Mouse (Mus musculus) cortical plate, adult 2 months (tissue): ENCODE results near the gene Dbnl. TPM values are rescaled to one million over a fixed set of nuclear protein-coding genes. Genes with fewer than 3 reads are reported as not detected.

Experiments used
- H3K27ac ChIP-seq: fragments of 200-500 bp; 2 replicates; pipeline ENCODE4 v1.5.1; 2012; ENCODE audit warnings: low read length, control low read depth, inconsistent platforms; ENCODE audit not compliant: insufficient read depth
- H3K4me1 ChIP-seq: fragments of 200-500 bp; 2 replicates; pipeline ENCODE4 v1.6.1; 2011; ENCODE audit warnings: low read length; ENCODE audit not compliant: control insufficient read depth, insufficient read depth
- H3K4me3 ChIP-seq: fragments of 200-500 bp; 2 replicates; pipeline ENCODE4 v1.5.1; 2011; ENCODE audit warnings: mild to moderate bottlenecking, low read length, control low read depth; ENCODE audit not compliant: insufficient read depth
- CTCF ChIP-seq: fragments of 200-500 bp; IDR thresholded peaks from 2 replicates; pipeline ENCODE4 v1.5.1; 2011; ENCODE audit warnings: mild to moderate bottlenecking, control low read depth, low read length; ENCODE audit not compliant: insufficient read depth; ENCODE audit errors: extremely low read depth
- POLR2A ChIP-seq: fragments of 200-500 bp; IDR thresholded peaks from 2 replicates; pipeline ENCODE4 v1.6.1; 2011; ENCODE audit warnings: mild to moderate bottlenecking, low read length, control low read depth; ENCODE audit not compliant: insufficient read depth; ENCODE audit errors: extremely low read depth
- polyA plus RNA-seq: library from polyadenylated mRNA; depleted of rRNA; stranded (reverse); fragments of >200 nt; gene quantifications from 2 replicates; pipeline ENCODE4 v1.2.3, GENCODE M21; 2012

The Dbnl gene
- polyA plus RNA-seq, 1 experiment, result 78.1 TPM

- no peak overlapping the region for H3K27ac ChIP-seq
- H3K4me1 ChIP-seq, result no peaks in the 10 kb centered on the region
- TF ChIP-seq CTCF, result no peak
- TF ChIP-seq POLR2A, result no peak
- no peak overlapping the region for H3K4me3 ChIP-seq
Observed at GRCm38 (mm10) chr11:5834506-5834905, 46.2 kb downstream of the Dbnl start.

DNA sequence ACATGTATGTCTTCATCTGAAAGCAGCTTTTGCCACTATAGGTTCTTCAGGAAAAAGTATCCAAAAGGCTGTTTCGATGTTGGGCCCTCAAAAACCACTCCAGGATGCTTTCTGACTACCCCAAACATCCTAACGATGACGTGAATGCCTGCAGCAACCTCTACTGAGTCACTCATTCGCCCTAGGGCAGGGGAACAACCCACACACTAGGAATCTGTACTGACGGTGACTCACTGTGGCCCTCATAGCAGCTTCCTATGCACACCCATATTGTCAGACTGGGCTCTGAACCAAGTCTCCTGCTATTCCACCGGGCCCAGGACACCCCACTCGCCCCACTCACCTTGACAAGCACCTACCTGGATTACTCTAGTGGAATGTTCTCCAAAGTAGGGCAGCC lies 46.8 kb downstream of the Dbnl start:
- Histone ChIP-seq H3K4me1 (no peaks in the 10 kb centered on the region), H3K27ac (no peak overlapping the region), H3K4me3 (no peak overlapping the region)
- TF ChIP-seq POLR2A (no peak), CTCF (no peak)

GRCm38 (mm10) chr11:5836126-5836525 lies 47.8 kb downstream of the Dbnl start:
- TF ChIP-seq CTCF (peak; percentile 39), POLR2A (no peak)
- H3K4me1 ChIP-seq, result no peaks in the 10 kb centered on the region
- H3K4me3 ChIP-seq, result no peak overlapping the region
- no peak overlapping the region for H3K27ac ChIP-seq

DNA sequence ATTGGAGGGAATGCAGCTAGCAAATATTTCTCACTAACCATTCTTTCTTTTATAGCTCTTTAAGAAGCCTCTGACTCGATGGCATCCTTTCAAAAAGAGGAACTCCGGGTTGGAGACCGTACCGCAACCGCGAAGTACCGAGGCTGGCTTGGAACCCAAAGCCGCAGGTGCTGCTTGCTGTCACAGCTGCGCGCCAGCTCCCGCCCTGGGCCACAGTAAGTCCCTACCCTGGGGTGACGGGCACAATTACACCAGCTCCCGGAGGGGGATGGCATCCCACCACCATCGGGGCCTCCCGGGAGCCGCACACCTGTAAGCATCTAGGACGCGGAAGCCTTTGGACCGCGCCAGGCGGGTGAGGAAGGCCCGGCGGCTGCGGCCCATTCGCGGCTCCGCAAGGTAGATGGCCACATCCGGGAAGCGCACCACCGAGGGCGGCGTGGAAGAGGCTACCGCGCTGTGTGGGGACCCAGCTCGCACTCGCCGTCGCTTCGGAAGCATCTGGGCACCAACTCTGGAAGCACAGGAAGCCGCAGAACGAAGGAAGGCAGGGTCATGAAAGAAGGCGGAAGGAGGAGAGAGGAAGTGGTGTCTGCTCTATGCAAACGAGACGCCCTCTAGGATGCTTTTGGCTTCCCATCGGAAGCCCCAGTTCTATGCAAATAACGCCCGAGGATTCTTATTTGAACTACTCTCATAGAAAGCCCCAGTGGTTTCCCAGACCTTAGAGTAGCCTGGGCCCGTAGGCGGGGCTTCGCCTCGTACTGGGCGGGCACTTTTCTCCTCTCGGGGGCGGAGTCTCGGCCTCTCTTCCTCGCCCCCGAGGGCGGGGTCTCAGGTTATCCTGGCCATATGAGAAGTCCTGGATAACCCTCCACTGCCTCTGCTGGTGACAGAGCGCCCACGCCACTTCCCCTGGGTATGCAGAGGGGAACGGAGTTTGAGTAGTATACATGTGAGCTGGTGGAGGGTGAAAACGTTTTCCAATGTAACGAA lies 49.3 kb downstream of the Dbnl start, which contains the start of gene Polm:
Polm (minus strand) TSS at position 766 of the 996 bp plus-strand sequence.
- peak; percentile 38; the same call in 1 of the 2 replicates for TF ChIP-seq CTCF
- TF ChIP-seq POLR2A, result peak; percentile 41; the same call in 1 of the 2 replicates
- H3K27ac ChIP-seq, result 0 out of 2 replicates have a peak within 1 kb of the TSS, but pooled peaks have one; percentile 35
- peak within 1 kb of the TSS; percentile 76 for H3K4me3 ChIP-seq
- H3K4me1 ChIP-seq, result no peaks in the 10 kb centered on the region

DNA sequence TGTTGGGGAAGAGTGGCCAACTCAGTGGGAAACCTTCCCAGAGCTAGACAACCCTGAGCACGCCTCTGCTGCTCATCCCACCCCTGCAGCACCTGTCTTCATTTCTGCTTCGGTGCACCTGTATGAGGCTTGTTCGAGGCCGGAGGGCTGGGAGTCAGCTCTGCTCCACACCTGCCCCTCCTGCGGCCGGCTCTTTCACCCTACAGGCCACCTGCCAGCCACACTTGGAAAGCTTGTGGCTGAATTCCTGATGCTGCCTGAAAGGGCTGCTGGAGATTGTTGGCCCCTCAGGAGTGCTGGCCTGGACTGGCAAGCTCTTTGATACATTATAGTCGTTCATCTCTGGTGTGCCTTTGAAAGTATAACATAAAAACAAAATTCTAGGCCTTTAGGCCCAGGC lies 52.1 kb downstream of the Dbnl start:
- no peak for TF ChIP-seq POLR2A
- no peak for TF ChIP-seq CTCF
- Histone ChIP-seq H3K4me1 (no peaks in the 10 kb centered on the region), H3K27ac (no peak overlapping the region), H3K4me3 (no peak overlapping the region)

- Histone ChIP-seq H3K4me3 (no peak overlapping the region), H3K4me1 (no peaks in the 10 kb centered on the region), H3K27ac (no peak overlapping the region)
- TF ChIP-seq CTCF, result no peak
- no peak for TF ChIP-seq POLR2A
Observed at GRCm38 (mm10) chr11:5841751-5842150, 53.5 kb downstream of the Dbnl start.

- TF ChIP-seq CTCF, result no peak
- no peak for TF ChIP-seq POLR2A
- Histone ChIP-seq H3K4me1 (no peaks in the 10 kb centered on the region), H3K27ac (no peak overlapping the region), H3K4me3 (no peak overlapping the region)
Observed at GRCm38 (mm10) chr11:5843131-5843530, 54.8 kb downstream of the Dbnl start.

GRCm38 (mm10) chr11:5846639-5847345 lies 58.5 kb downstream of the Dbnl start:
- TF ChIP-seq POLR2A, result no peak
- no peak for TF ChIP-seq CTCF
- H3K27ac ChIP-seq, result no peak overlapping the region
- H3K4me1 ChIP-seq, result no peaks in the 10 kb centered on the region; the same call in 1 of the 2 replicates
- no peak overlapping the region for H3K4me3 ChIP-seq

- Histone ChIP-seq H3K4me3 (no peak overlapping the region), H3K4me1 (no peaks in the 10 kb centered on the region; the same call in 1 of the 2 replicates), H3K27ac (no peak overlapping the region)
- TF ChIP-seq CTCF, result no peak
- no peak for TF ChIP-seq POLR2A
Observed at GRCm38 (mm10) chr11:5848741-5849140, 60.5 kb downstream of the Dbnl start.
